Mouse (Mus musculus): ENCODE measurements around the gene Rtkn2.

The Rtkn2 gene

DNA sequence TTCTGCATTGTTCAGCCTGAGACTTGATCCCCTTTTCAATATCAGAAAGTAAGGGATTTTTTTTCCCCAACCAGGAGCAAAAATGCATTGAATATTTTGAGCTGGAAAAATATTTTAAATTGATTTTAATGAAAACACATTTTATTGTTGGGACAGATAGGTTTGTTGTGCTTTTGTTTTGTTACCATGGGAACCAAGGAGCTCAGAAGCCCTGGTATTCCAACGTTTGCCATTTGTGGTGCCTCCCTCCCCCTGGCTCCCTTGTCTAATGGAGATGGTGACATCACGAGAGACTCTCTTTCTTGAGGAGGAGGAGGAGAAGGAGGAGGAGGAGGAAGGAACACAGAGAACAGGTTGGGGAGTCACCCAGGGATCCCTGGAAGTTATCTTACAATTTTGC lies 125.1 kb downstream of the Rtkn2 start:
- DNase-seq (ENCODE audit: low spot score in 2 of 2), result no peak

DNA sequence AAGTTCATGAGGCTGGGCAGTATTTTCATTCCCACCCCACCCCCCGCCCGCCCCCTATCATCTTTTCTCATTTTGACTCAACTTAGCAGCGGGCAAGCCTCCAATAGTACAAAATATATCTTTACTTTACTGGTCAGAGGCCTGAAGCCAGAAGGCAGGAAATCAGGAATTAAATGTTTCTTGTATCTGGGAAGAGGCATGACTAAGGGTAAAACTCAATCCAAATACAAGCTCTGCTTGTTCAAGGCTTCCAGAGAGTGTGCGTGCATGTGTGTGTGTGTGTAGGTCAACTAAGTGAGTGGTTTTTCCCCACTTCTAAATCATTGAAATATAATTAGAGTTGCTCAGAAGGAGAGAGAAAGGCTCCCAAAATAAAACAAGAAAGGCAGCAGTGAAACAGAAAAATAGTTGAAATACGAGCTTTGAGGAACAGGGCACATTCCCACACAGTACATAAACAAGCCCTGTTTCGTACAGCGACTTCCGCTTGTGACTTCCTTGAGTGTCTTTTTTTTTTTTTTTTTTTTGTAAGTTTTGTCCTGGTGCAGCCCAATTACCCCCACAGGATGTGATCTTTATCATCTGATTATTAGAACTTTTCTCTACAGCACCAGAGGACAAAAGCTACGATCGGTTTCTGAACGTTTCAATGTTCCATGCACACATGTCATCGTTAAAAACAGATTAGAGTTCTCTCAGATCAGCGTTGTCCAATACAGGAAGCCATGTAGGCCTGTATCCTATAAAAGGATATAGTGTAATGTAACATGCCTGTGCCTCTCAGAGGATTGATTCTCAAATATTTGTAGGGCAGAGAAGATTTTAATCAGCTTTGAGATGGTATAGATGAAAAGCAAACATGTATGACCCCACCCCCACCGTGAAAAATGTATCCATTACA lies 125.8 kb downstream of the Rtkn2 start:
- no peak for DNase-seq (ENCODE audit: low spot score in 2 of 2)

DNA sequence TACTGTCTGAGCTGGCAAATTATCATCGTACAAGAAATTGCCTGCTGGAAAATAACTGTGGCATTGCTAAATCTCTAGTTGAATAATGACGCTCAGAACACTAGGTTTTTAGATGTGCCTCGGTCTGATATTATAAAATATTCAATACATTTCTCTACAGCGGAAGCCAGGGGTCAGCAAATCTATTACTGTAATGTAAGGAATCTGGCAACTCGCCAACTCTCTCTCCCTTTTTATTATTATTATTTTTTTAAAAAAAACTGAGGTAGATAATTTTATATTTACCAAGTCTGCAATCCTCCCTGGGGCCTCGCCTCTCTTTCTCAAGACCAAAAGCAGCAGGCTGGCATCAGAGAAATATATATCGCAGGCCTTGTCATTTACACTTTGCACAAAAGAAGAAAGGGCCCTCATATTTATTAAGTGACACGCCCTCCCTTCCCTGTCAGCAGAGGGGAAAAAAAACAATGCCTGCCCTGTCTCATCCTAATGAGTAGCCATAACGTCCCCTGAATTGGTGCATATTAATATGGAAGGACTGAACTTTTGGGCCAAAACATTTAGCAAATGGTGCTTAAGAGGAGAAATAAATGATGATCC lies 127.1 kb downstream of the Rtkn2 start:
- DNase-seq (ENCODE audit: low spot score in 2 of 2), result no peak

DNA sequence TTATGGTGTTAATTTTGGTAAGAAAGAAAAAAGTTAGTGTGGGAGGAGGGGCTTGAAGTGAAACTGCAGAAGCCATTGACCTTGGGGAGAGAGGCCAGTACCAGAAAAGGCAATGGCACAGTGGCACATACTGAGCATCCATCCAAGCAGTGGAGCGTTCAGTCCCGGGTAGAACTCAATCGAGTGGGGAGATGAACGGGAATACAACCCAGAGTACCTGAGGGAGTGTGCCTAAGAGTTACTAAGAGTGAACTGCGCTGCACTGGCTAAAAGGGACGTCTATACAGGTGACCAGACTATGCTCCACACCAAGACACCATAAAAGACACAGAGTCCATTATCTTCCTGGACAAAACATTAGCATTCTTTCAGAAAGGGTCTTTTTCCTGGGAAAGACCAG lies 128.3 kb downstream of the Rtkn2 start:
- no peak for DNase-seq (ENCODE audit: low spot score in 2 of 2)
